In the genomic region with DNA sequence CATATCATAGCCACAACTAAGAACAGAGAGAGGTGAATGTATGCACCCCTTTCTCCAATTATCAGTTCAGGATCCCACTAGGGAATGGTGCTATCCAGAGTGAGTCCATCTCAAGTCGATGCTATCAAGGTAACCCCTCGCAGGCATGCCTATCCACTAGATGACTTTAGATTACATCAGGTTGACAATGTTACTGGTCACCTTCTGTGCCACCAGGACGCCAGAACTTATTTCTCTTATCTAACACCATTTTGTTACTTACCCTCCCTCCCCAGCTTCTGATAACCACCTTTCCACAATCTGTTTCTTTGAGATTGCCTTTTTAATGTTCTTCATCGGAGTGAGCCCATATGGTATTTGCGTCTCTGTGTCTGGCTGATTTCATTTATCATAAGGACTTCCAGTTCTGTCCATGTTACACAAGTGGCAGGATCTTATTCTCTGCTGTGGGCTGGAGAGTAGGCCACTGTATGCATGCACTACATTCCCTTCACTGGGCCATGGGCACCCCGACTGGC, we compare ENCODE assay signal across 19 mouse cellular contexts. TPM values are rescaled to one million over a fixed set of nuclear protein-coding genes. Genes with fewer than 3 reads are reported as not detected.
A peak's percentile ranks its signal among the peaks of the same experiment; 100 is the strongest.
DNase-seq lines count a peak whose midpoint lies in the region; ATAC-seq and TF ChIP-seq lines count a peak whose summit lies in the region.
"Had no signal": no experiment of that assay in that cellular context is flagged by ENCODE, and none has a peak within 500 bp of the region (broad histone marks: within the 10 kb centered on the region; RNA-seq: fewer than 3 reads in every experiment).

No protein-coding gene starts in this region.

- H3K27ac ChIP-seq in thymus, adult 2 months (ENCODE audit: control insufficient read depth, insufficient read depth, low read length), result peak overlapping the region; percentile 38; the same call in 1 of the 2 replicates
- peak overlapping the region; percentile 86 for H3K27ac ChIP-seq in liver, embryonic 15.5 days (replicated peaks)
- H3K27ac ChIP-seq: embryonic facial prominence, embryonic 13.5 days; heart, embryonic 15.5 days; hindbrain, embryonic 10.5 days; hindbrain, postnatal 0 days; midbrain, embryonic 13.5 days; neural tube, embryonic 13.5 days had no signal

- 96% methylated on average over 6 of the region's 6 CpGs for WGBS in thymus, adult 2 months
- 18% methylated on average over 6 of the region's 6 CpGs for WGBS in liver, embryonic 15.5 days (ENCODE audit: insufficient replicate concordance)

- H3K9me3 ChIP-seq in liver, embryonic 15.5 days (replicated peaks), result no peaks in the 10 kb centered on the region
- H3K9me3 ChIP-seq: embryonic facial prominence, embryonic 13.5 days; heart, embryonic 15.5 days; hindbrain, embryonic 10.5 days; midbrain, embryonic 13.5 days; neural tube, embryonic 13.5 days had no signal

- ATAC-seq in erythroid progenitor cell, adult 5-6 weeks (replicated peaks; ENCODE audit: low FRiP score, poor library complexity, severe bottlenecking), result peak; percentile 63
- ATAC-seq in liver, embryonic 15.5 days (ENCODE audit: insufficient read depth), result peak; percentile 82
- ATAC-seq: forebrain, postnatal 0 days; hindbrain, postnatal 0 days; midbrain, embryonic 13.5 days had no signal

- H3K36me3 ChIP-seq in thymus, adult 2 months (ENCODE audit: control insufficient read depth, insufficient read depth, low read length), result no peaks in the 10 kb centered on the region
- H3K36me3 ChIP-seq in liver, embryonic 15.5 days (replicated peaks), result no peaks in the 10 kb centered on the region
- H3K36me3 ChIP-seq: embryonic facial prominence, embryonic 13.5 days; heart, embryonic 15.5 days; hindbrain, embryonic 10.5 days; midbrain, embryonic 13.5 days; neural tube, embryonic 13.5 days had no signal

- peaks cover 63% of the 10 kb centered on the region for H3K4me1 ChIP-seq in thymus, adult 2 months (replicated peaks; ENCODE audit: control insufficient read depth, insufficient read depth, low read length)
- peaks cover 97% of the 10 kb centered on the region for H3K4me1 ChIP-seq in liver, embryonic 15.5 days (replicated peaks)
- H3K4me1 ChIP-seq: heart, embryonic 15.5 days; hindbrain, embryonic 10.5 days; midbrain, embryonic 13.5 days; neural tube, embryonic 13.5 days had no signal

- TF ChIP-seq POLR2A in thymus, adult 2 months (IDR thresholded peaks at IDR 0.05; ENCODE audit: control insufficient read depth, extremely low read depth, insufficient read depth, low read length, poor library complexity), result no peak

- peak overlapping the region; percentile 44 for H3K4me2 ChIP-seq in liver, embryonic 15.5 days
- H3K4me2 ChIP-seq: embryonic facial prominence, embryonic 13.5 days; heart, embryonic 15.5 days; midbrain, embryonic 13.5 days; neural tube, embryonic 13.5 days had no signal

- no peak for TF ChIP-seq CTCF in thymus, adult 2 months (IDR thresholded peaks at IDR 0.05; ENCODE audit: borderline replicate concordance, control insufficient read depth, extremely low read depth, insufficient read depth, low read length, poor library complexity)

- peak overlapping the region; percentile 20; the same call in 1 of the 2 replicates for H3K9ac ChIP-seq in liver, embryonic 15.5 days
- H3K9ac ChIP-seq: embryonic facial prominence, embryonic 13.5 days; forebrain, postnatal 0 days; heart, embryonic 15.5 days; midbrain, embryonic 13.5 days; neural tube, embryonic 13.5 days had no signal

- H3K27me3 ChIP-seq in thymus, adult 2 months (ENCODE audit: control insufficient read depth, insufficient read depth, low read length), result no peaks in the 10 kb centered on the region
- H3K27me3 ChIP-seq in liver, embryonic 15.5 days, result no peaks in the 10 kb centered on the region
- H3K27me3 ChIP-seq: embryonic facial prominence, embryonic 13.5 days; heart, embryonic 15.5 days; midbrain, embryonic 13.5 days; neural tube, embryonic 13.5 days had no signal

- no peak for DNase-seq in thymus, adult 2 months
- DNase-seq in thymus, postnatal 4 days, result no peak
- DNase-seq in urinary bladder, postnatal 4 days (ENCODE audit: low spot score in 2 of 2), result no peak
- no peak for DNase-seq in cerebellum, postnatal 4 days (ENCODE audit: low spot score in 2 of 2)
- no peak for DNase-seq in embryo, embryonic 11 days
- DNase-seq: adrenal gland, postnatal 10 days; cerebellum, adult 8-10 months; forebrain, postnatal 0 days; gastrocnemius, postnatal 36 days; kidney, adult 8-10 months; right cerebral cortex, adult 18-20 months had no signal

- H3K4me3 ChIP-seq in thymus, adult 2 months (ENCODE audit: control insufficient read depth, insufficient read depth, low read length), result no peak overlapping the region
- no peak overlapping the region for H3K4me3 ChIP-seq in liver, embryonic 15.5 days (replicated peaks)
- H3K4me3 ChIP-seq: embryonic facial prominence, embryonic 13.5 days; heart, embryonic 15.5 days; hindbrain, embryonic 10.5 days; midbrain, embryonic 13.5 days; neural tube, embryonic 13.5 days had no signal

RNA-seq across cellular contexts. Expression of a gene that starts 57.9 kb away (rescaled TPM):
- polyA plus RNA-seq in thymus, adult 2 months (2012; rRNA removed), result 172 and 234 TPM in 2 replicates
- 41.8 and 46.9 TPM in 2 replicates for total RNA-seq in erythroid progenitor cell, adult 5-6 weeks (2015; ENCODE audit: low replicate concordance)
- total RNA-seq in erythroid progenitor cell, adult 5-6 weeks (2017; ENCODE audit: low replicate concordance), result 53.8 and 60.1 TPM in 2 replicates
- polyA plus RNA-seq in liver, embryonic 15.5 days (2015; fragmentation: Nextera tagmentation; extraction: Ambion mirVana), result 15.3 and 15.6 TPM in 2 replicates

Comparison
In these comparisons a context has a peak if more than half of its experiments do, and no peak if none do; other contexts are left out.
1. RNA of a gene that starts 57.9 kb away (polyA plus RNA-seq): 172 to 234 TPM in thymus, adult 2 months; 15.3 to 15.6 TPM in liver, embryonic 15.5 days; every median in the first group is over 10 times any median in the second.